Mouse (Mus musculus): Measurements from ENCODE around the gene Sh3tc1.

The Sh3tc1 gene

GRCm38 (mm10) chr5:35721933-35722332 is 17.9 kb downstream of the Sh3tc1 start:
- DNase-seq (ENCODE audit: low read depth, low spot score), result no peak

- no peak for DNase-seq (ENCODE audit: low read depth, low spot score)
These were observed 19.9 kb downstream of the Sh3tc1 start for GRCm38 (mm10) chr5:35719880-35720279.

GRCm38 (mm10) chr5:35719343-35719742 is 20.4 kb downstream of the Sh3tc1 start:
- DNase-seq (ENCODE audit: low read depth, low spot score), result no peak

- no peak for DNase-seq (ENCODE audit: low read depth, low spot score)
These were observed 21.0 kb downstream of the Sh3tc1 start for GRCm38 (mm10) chr5:35718817-35719216.

GRCm38 (mm10) chr5:35717946-35718345 is 21.8 kb downstream of the Sh3tc1 start:
- no peak for DNase-seq (ENCODE audit: low read depth, low spot score)

GRCm38 (mm10) chr5:35717455-35717854 is 22.3 kb downstream of the Sh3tc1 start:
- DNase-seq (ENCODE audit: low read depth, low spot score), result no peak

GRCm38 (mm10) chr5:35713649-35714354 is 26.0 kb downstream of the Sh3tc1 start:
- DNase-seq (ENCODE audit: low read depth, low spot score), result peak; percentile 83

GRCm38 (mm10) chr5:35712517-35712916 is 27.3 kb downstream of the Sh3tc1 start:
- DNase-seq (ENCODE audit: low read depth, low spot score), result no peak

GRCm38 (mm10) chr5:35710931-35711330 is 28.9 kb downstream of the Sh3tc1 start:
- DNase-seq (ENCODE audit: low read depth, low spot score), result no peak

- DNase-seq (ENCODE audit: low read depth, low spot score), result no peak
These were observed 29.3 kb downstream of the Sh3tc1 start for GRCm38 (mm10) chr5:35710481-35710880.

GRCm38 (mm10) chr5:35705411-35705810 is 34.4 kb downstream of the Sh3tc1 start:
- DNase-seq (ENCODE audit: low read depth, low spot score), result no peak

- DNase-seq (ENCODE audit: low read depth, low spot score), result no peak
These were observed 36.0 kb downstream of the Sh3tc1 start for GRCm38 (mm10) chr5:35703814-35704213.

GRCm38 (mm10) chr5:35703183-35703582 is 36.6 kb downstream of the Sh3tc1 start:
- DNase-seq (ENCODE audit: low read depth, low spot score), result no peak

- DNase-seq (ENCODE audit: low read depth, low spot score), result no peak
These were observed 37.1 kb downstream of the Sh3tc1 start for GRCm38 (mm10) chr5:35702582-35703140.

- peak; percentile 68 for DNase-seq (ENCODE audit: low read depth, low spot score)
These were observed 38.7 kb downstream of the Sh3tc1 start for GRCm38 (mm10) chr5:35701042-35701441.

- no peak for DNase-seq (ENCODE audit: low read depth, low spot score)
These were observed 44.0 kb downstream of the Sh3tc1 start for GRCm38 (mm10) chr5:35695815-35696214.

GRCm38 (mm10) chr5:35693638-35694037 is 46.1 kb downstream of the Sh3tc1 start:
- no peak for DNase-seq (ENCODE audit: low read depth, low spot score)

GRCm38 (mm10) chr5:35691246-35691645 is 48.5 kb downstream of the Sh3tc1 start:
- DNase-seq (ENCODE audit: low read depth, low spot score), result no peak

GRCm38 (mm10) chr5:35690485-35691165 is 49.2 kb downstream of the Sh3tc1 start:
- DNase-seq (ENCODE audit: low read depth, low spot score), result no peak

GRCm38 (mm10) chr5:35689374-35689773 is 50.4 kb downstream of the Sh3tc1 start:
- no peak for DNase-seq (ENCODE audit: low read depth, low spot score)

GRCm38 (mm10) chr5:35688851-35689250 is 50.9 kb downstream of the Sh3tc1 start:
- no peak for DNase-seq (ENCODE audit: low read depth, low spot score)

- no peak for DNase-seq (ENCODE audit: low read depth, low spot score)
These were observed 52.7 kb downstream of the Sh3tc1 start for GRCm38 (mm10) chr5:35687098-35687497.

GRCm38 (mm10) chr5:35686336-35686735 is 53.5 kb downstream of the Sh3tc1 start:
- DNase-seq (ENCODE audit: low read depth, low spot score), result no peak

Measured in retina, postnatal 7 days (tissue).